Comparison of ENCODE assay signal across 8 mouse cellular contexts in the genomic region with DNA sequence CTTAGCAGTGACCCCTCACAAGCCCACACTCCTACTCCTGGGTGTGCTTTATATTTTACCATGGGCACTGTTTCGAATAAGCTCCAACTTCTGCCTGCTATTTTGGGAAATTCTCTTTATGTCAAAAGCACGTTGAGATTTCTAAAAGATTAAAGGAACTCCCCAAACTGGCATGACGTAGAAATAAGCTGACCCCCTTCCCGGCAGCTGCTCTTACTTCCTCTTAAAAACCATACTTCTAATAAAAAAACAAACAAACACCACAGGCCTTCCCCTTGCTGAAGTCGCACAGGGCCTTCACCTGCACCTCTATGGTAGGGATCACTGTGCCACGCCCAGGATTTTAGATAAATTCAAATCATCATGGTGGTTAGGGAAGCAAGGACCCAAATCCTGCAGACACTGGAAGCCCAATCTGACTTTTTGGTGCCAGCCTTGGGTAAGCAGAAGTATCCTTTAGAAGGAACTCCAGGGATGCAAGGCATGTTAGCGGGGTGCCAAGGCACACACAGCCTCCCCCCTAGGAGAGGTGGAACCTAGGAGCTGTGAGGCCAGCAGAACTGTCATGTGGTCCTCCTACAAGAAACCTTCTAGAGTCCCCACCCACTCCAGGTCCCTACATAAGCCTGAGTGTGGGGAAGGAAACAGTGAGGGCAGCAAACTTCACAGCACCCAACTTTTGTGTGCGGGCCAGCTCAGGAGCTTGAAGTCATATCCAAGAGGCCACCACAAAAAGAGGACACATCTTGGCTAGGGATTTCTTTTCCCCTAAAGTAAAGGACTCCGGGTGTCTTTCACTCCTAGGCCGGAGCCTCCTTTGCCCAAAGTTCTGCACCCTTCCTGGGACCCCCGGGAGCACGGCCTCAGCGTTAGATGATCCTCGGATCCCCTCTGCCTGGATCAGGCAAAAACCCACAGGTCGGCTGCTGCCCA. TPM values are rescaled to one million over a fixed set of nuclear protein-coding genes. Genes with fewer than 3 reads are reported as not detected.
A peak's percentile ranks its signal among the peaks of the same experiment; 100 is the strongest.
DNase-seq lines count a peak whose midpoint lies in the region; ATAC-seq and TF ChIP-seq lines count a peak whose summit lies in the region.

No protein-coding gene starts in this region.

- peak overlapping the region; percentile 64 for H3K27ac ChIP-seq in spleen, adult 2 months (ENCODE audit: insufficient read depth, low read length)
- peak overlapping the region; percentile 91 for H3K27ac ChIP-seq in heart, postnatal 0 days (ENCODE audit: low read depth)
- peak overlapping the region; percentile 62 for H3K27ac ChIP-seq in lung, postnatal 0 days (ENCODE audit: low read length)

- DNase-seq in spleen, adult 2 months (ENCODE audit: low read depth in 1 of 2, low spot score in 2 of 2), result peak in 1 of 2 experiments; percentile 36
- DNase-seq in spleen, postnatal 14 days (ENCODE audit: low spot score in 2 of 2), result no peak
- DNase-seq in heart, postnatal 0 days (ENCODE audit: low spot score), result no peak
- DNase-seq in lung, postnatal 0 days (ENCODE audit: low spot score), result peak; percentile 44
- no peak for DNase-seq in MN1 (ENCODE audit: low spot score)
- no peak for DNase-seq in spleen, adult 12 weeks (ENCODE audit: low spot score)
- DNase-seq in retina, postnatal 1 day, result no peak
- DNase-seq in right cerebral cortex, postnatal 10 days (ENCODE audit: low spot score in 2 of 2), result no peak

- no peaks in the 10 kb centered on the region for H3K9me3 ChIP-seq in heart, postnatal 0 days (replicated peaks; ENCODE audit: control insufficient read depth, low read length)
- no peaks in the 10 kb centered on the region for H3K9me3 ChIP-seq in lung, postnatal 0 days (ENCODE audit: low read length)

- no peak for ATAC-seq in heart, postnatal 0 days (ENCODE audit: insufficient read depth, low read depth)
- ATAC-seq in lung, postnatal 0 days, result no peak

- peak overlapping the region; percentile 67 for H3K9ac ChIP-seq in heart, postnatal 0 days (replicated peaks; ENCODE audit: low read depth, low read length)
- H3K9ac ChIP-seq in lung, postnatal 0 days (replicated peaks; ENCODE audit: low read depth), result peak overlapping the region; percentile 60

- TF ChIP-seq EP300 in heart, postnatal 0 days (IDR thresholded peaks at IDR 0.05; ENCODE audit: low read depth), result no peak
- TF ChIP-seq EP300 in lung, postnatal 0 days (IDR thresholded peaks at IDR 0.05), result no peak

- peak overlapping the region; percentile 74 for H3K4me2 ChIP-seq in heart, postnatal 0 days (ENCODE audit: low read depth, low read length)
- H3K4me2 ChIP-seq in lung, postnatal 0 days (replicated peaks; ENCODE audit: low read depth, low read length), result peak overlapping the region; percentile 66

- peaks cover 20% of the 10 kb centered on the region; the same call in 1 of the 2 replicates for H3K4me1 ChIP-seq in spleen, adult 2 months (ENCODE audit: control insufficient read depth, insufficient read depth, insufficient read length)
- peaks cover 28% of the 10 kb centered on the region for H3K4me1 ChIP-seq in heart, postnatal 0 days (ENCODE audit: control insufficient read depth, insufficient read depth)
- H3K4me1 ChIP-seq in lung, postnatal 0 days (ENCODE audit: insufficient read depth, low read depth, low read length), result peaks cover 14% of the 10 kb centered on the region; the same call in 1 of the 2 replicates

- H3K4me3 ChIP-seq in spleen, adult 2 months (ENCODE audit: extremely low read depth, insufficient read depth, insufficient read length), result peak overlapping the region; percentile 43; the same call in 1 of the 2 replicates
- H3K4me3 ChIP-seq in heart, postnatal 0 days (ENCODE audit: low read depth, low read length), result peak overlapping the region; percentile 59
- H3K4me3 ChIP-seq in lung, postnatal 0 days (ENCODE audit: low read depth, low read length), result peak overlapping the region; percentile 62

- TF ChIP-seq POLR2A in spleen, adult 2 months (IDR thresholded peaks at IDR 0.05; ENCODE audit: low read depth, low read length), result no peak; the same call in 1 of the 2 replicates

- TF ChIP-seq CTCF in spleen, adult 2 months (IDR thresholded peaks at IDR 0.05; ENCODE audit: extremely low read depth, insufficient read depth, insufficient read length, insufficient replicate concordance), result no peak
- no peak for TF ChIP-seq CTCF in heart, postnatal 0 days (IDR thresholded peaks at IDR 0.05; ENCODE audit: low read depth)
- TF ChIP-seq CTCF in lung, postnatal 0 days (IDR thresholded peaks at IDR 0.05), result no peak

- WGBS in spleen, adult 2 months, result 20% methylated on average over 15 of the region's 15 CpGs
- 51% methylated on average over 15 of the region's 15 CpGs for WGBS in heart, postnatal 0 days
- 33% methylated on average over 15 of the region's 15 CpGs for WGBS in lung, postnatal 0 days

- H3K27me3 ChIP-seq in spleen, adult 2 months (ENCODE audit: control insufficient read depth, insufficient read depth, low read length), result no peaks in the 10 kb centered on the region
- no peaks in the 10 kb centered on the region for H3K27me3 ChIP-seq in heart, postnatal 0 days (ENCODE audit: control insufficient read depth, insufficient read depth, low read length)
- no peaks in the 10 kb centered on the region for H3K27me3 ChIP-seq in lung, postnatal 0 days (replicated peaks; ENCODE audit: insufficient read depth, low read length)

- no peaks in the 10 kb centered on the region for H3K36me3 ChIP-seq in spleen, adult 2 months (ENCODE audit: control insufficient read depth, insufficient read depth, low read length)
- peaks cover 10% of the 10 kb centered on the region; the same call in 1 of the 2 replicates for H3K36me3 ChIP-seq in heart, postnatal 0 days (replicated peaks; ENCODE audit: control insufficient read depth, insufficient read depth, low read length)
- H3K36me3 ChIP-seq in lung, postnatal 0 days (ENCODE audit: insufficient read depth, low read length), result 0 out of 2 replicates have a peak, but pooled peaks cover 7% of the 10 kb centered on the region

RNA-seq across cellular contexts. Expression of gene Gm45717, which starts 1.7 kb away (rescaled TPM):
- not detected in 2 replicates for polyA plus RNA-seq in spleen, adult 2 months (2012; rRNA removed)
- total RNA-seq in heart, postnatal 0 days (2014; rRNA removed; ENCODE audit: low replicate concordance), result not detected in 2 replicates
- polyA plus RNA-seq in heart, postnatal 0 days (2015; fragmentation: Nextera tagmentation; extraction: Ambion mirVana), result 0.36 TPM in 1 of 2 replicates, not detected in the other
- polyA plus RNA-seq in lung, postnatal 0 days (2015; fragmentation: Nextera tagmentation; extraction: Ambion mirVana), result 0.31 TPM in 1 of 2 replicates, not detected in the other

RNA-seq across cellular contexts. Expression of gene Ifitm2, which starts 1.7 kb away (rescaled TPM):
- 279 and 436 TPM in 2 replicates for polyA plus RNA-seq in spleen, adult 2 months (2012; rRNA removed)
- total RNA-seq in heart, postnatal 0 days (2014; rRNA removed; ENCODE audit: low replicate concordance), result 172 and 232 TPM in 2 replicates
- polyA plus RNA-seq in heart, postnatal 0 days (2015; fragmentation: Nextera tagmentation; extraction: Ambion mirVana), result 516 and 534 TPM in 2 replicates
- 1,373 and 1,710 TPM in 2 replicates for polyA plus RNA-seq in lung, postnatal 0 days (2015; fragmentation: Nextera tagmentation; extraction: Ambion mirVana)

RNA-seq across cellular contexts. Expression of gene Ifitm5, which starts 4.0 kb away (rescaled TPM):
- polyA plus RNA-seq in spleen, adult 2 months (2012; rRNA removed), result 1.2 and 1.3 TPM in 2 replicates
- 3.4 TPM in 1 of 2 replicates, not detected in the other for total RNA-seq in heart, postnatal 0 days (2014; rRNA removed; ENCODE audit: low replicate concordance)
- polyA plus RNA-seq in heart, postnatal 0 days (2015; fragmentation: Nextera tagmentation; extraction: Ambion mirVana), result 0.56 and 0.87 TPM in 2 replicates
- polyA plus RNA-seq in lung, postnatal 0 days (2015; fragmentation: Nextera tagmentation; extraction: Ambion mirVana), result 1.6 and 1.8 TPM in 2 replicates

RNA-seq across cellular contexts. Expression of gene Pgghg, which starts 12.9 kb away (rescaled TPM):
- polyA plus RNA-seq in spleen, adult 2 months (2012; rRNA removed), result 21.2 and 26.0 TPM in 2 replicates
- 13.8 and 16.3 TPM in 2 replicates for total RNA-seq in heart, postnatal 0 days (2014; rRNA removed; ENCODE audit: low replicate concordance)
- polyA plus RNA-seq in heart, postnatal 0 days (2015; fragmentation: Nextera tagmentation; extraction: Ambion mirVana), result 5.8 and 5.9 TPM in 2 replicates
- 12.7 and 14.4 TPM in 2 replicates for polyA plus RNA-seq in lung, postnatal 0 days (2015; fragmentation: Nextera tagmentation; extraction: Ambion mirVana)

RNA-seq across cellular contexts. Expression of gene Ifitm1, which starts 13.0 kb away (rescaled TPM):
- polyA plus RNA-seq in spleen, adult 2 months (2012; rRNA removed), result 159 and 265 TPM in 2 replicates
- total RNA-seq in heart, postnatal 0 days (2014; rRNA removed; ENCODE audit: low replicate concordance), result 1.4 and 23.1 TPM in 2 replicates
- polyA plus RNA-seq in heart, postnatal 0 days (2015; fragmentation: Nextera tagmentation; extraction: Ambion mirVana), result 4.1 and 6.6 TPM in 2 replicates
- polyA plus RNA-seq in lung, postnatal 0 days (2015; fragmentation: Nextera tagmentation; extraction: Ambion mirVana), result 402 and 510 TPM in 2 replicates
